Mouse (Mus musculus): ENCODE measurements at regions not wholly inside any gene's neighbourhood (a gene's known extent, or its start where the extent isn't known, plus 50 kb on each side); places are given as distances from the start of the nearest gene placed in this dataset.

DNA sequence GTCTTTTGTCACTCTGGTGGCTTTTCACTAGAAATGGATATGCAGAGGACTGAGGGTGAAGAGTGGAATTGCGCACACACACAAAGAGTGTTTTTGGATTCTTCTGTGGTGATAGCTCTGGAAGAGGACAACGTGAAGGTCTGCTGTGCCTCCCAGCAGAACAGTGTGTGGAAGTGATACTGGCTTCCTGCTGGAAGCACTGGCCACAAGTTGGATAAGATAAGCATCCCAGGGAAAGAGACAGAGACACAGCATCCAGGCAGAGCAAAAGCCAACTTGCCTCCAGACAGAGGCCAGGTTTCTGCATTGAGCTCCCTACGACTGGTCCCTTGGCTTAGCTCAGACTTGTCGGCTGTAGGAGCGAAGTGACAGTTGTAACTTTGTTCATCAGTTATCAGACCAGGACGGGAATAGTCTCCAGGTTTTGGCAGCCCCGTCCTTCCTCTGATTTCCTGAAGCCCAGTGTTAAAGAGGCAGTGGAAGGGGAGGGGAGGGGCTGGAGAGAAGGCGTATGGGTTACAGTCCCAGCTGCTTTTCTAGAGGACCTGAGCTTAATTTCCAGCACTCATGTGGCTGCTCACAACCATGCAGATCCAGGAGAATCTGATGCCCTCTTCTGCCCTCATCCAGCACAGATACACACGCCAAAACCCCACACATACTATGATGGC lies 89.2 kb downstream of the Tmem170b start:
- no peak for DNase-seq (ENCODE audit: low spot score in 2 of 2)

DNA sequence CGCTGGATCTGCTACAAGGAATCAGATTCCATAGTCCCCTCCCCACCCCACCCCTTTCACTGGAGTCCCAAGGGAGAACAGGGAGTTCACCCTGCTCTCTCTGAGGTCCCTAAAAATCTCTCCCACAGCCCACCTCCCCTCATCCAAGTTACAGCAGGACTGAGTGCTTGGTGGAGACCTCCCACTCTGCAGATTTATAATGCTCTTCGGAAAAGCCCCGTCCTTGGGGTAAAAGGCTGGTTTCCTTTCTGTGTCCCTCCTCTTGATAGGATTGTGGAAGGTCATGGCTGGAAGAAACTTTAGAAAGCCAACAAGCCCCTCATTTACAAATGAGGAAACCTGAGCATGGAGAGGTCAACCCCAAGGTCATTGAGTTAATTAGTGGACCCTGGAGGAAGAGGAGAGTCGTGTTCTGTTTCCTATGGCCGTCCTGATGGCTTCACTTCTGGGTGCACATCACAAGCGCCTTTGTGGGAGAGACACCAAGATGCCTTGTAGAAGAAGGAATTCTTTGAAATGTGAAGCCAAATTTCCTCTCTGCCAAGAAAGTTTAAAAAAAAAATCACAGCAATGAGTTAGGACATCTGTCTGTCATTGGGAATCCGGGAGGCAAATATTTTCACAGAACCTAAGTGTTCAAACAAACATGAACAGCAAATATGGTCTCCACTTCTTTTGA lies 91.2 kb downstream of the Tmem170b start:
- no peak for DNase-seq (ENCODE audit: low spot score in 2 of 2)

GRCm38 (mm10) chr13:41701345-41701744 lies 95.6 kb downstream of the Tmem170b start:
- no peak for DNase-seq (ENCODE audit: low spot score in 2 of 2)

- DNase-seq (ENCODE audit: low spot score in 2 of 2): no peak
These were observed 96.1 kb downstream of the Tmem170b start for GRCm38 (mm10) chr13:41701829-41702231.

DNA sequence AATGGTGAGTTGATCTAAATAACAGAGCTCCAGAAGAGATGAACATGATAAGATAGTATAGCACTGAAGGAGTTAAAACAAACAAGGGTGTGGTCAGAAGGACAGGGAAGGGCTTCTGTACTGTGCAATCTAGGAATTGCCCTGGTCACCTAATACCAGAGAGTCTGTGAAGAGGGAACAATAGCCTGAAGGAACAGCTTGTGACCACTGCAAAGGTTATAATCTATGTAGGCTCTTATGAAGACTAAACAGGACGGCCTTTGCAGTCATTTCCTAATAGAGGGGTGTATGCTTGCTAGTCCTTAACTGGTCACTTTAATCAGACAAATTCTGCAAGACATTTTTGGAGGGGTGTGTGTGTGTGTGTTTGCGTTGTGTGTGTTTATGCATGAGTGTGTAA lies 97.5 kb downstream of the Tmem170b start:
- DNase-seq (ENCODE audit: low spot score in 2 of 2): no peak

- no peak for DNase-seq (ENCODE audit: low spot score in 2 of 2)
These were observed 97.9 kb downstream of the Tmem170b start for GRCm38 (mm10) chr13:41703618-41704017.

GRCm38 (mm10) chr13:41704806-41705205 lies 99.1 kb downstream of the Tmem170b start:
- no peak for DNase-seq (ENCODE audit: low spot score in 2 of 2)

- no peak for DNase-seq (ENCODE audit: low spot score in 2 of 2)
These were observed 99.9 kb downstream of the Tmem170b start for GRCm38 (mm10) chr13:41705636-41706035.

DNA sequence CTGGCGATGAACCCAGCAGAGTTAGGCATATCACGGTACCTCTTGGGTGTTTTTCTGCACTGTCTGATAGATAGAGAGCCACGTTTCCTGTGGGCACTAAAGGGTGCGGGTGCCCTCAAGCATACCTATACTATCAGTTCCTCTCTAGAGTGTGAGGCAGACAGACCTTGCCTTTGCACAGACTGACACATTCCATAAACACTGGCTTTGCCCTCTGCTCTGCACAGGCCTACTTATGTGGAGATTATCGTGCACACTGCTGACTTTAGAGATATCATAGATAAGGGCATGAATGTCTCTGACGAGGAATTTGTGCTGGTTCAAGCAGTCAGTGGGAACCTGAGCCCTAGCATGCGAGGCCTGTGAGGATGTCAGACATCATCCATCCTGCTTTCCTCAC lies 102.1 kb downstream of the Tmem170b start:
- no peak for DNase-seq (ENCODE audit: low spot score in 2 of 2)

GRCm38 (mm10) chr13:41709071-41709470 lies 103.4 kb downstream of the Tmem170b start:
- DNase-seq (ENCODE audit: low spot score in 2 of 2): no peak

DNA sequence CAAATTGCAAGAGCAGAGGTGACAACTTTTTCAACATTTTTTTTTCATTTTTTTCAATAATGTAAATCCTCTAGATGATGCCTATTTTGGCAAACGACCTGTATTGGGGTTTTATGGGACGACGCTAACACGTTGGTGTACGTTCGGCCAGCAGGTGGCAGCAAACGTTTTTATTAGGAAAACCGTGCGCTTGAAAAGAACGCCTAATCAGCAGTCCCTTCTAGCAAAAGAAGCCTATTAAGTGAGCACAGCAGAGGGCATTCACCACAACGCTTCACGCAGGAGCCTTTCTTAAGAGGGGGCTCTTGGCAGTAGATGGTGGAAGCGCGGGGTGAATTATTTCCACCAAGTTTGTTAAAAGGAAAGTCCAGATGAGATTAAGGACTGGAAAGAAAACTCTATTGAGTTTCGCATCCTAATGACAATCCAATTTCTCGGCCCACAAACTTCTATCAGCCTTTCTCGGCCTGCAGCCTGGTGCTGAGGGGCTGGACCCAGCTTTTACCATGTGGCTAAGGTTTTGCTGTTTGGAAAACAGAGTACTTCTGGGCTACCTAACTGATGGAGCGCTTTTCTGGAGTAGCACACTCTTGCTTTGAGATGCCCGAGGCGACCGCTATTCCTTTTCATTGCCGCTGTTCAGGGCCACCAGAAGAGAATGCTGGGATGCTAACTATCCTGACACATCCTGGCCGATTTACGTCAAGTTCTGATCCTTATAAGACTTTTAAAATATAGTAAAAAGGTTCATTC lies 103.9 kb downstream of the Tmem170b start:
- peak; percentile 71 to 85 for DNase-seq (ENCODE audit: low spot score in 2 of 2)

GRCm38 (mm10) chr13:41712616-41713015 lies 106.9 kb downstream of the Tmem170b start:
- no peak for DNase-seq (ENCODE audit: low spot score in 2 of 2)
